Mouse (Mus musculus) T-helper 1 cell (primary cell): ENCODE measurements around the gene Map1lc3b.

ENCODE experiments used
- in situ Hi-C: fragments of 300-600 bp; cut with MboI, MseI; formaldehyde crosslinking; loops from one replicate; pipeline ENCODE4 v1.15.1; 2025; ENCODE audit warnings: high pct_unique_total_duplicates

The Map1lc3b gene

DNA sequence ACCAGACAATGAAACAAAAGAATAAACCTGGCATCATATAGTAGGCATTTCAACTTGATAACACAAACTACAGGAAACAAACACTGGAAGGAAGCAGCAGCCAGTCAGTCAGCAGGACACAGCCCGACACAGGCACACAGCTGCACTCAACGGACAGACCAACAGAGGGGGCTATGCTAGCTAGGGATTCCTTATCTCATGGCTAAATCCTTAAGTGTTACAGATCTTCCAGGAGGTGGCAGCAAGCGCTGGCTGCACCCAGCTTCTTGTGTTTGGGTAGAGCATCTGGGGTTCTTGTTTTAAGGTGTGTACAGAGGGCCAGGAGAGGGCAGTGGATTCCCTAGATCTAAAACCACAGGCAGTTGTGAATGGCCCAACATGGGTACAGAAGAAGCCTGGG lies 12.7 kb downstream of the Map1lc3b start:
- in situ Hi-C loops: no loop called here

DNA sequence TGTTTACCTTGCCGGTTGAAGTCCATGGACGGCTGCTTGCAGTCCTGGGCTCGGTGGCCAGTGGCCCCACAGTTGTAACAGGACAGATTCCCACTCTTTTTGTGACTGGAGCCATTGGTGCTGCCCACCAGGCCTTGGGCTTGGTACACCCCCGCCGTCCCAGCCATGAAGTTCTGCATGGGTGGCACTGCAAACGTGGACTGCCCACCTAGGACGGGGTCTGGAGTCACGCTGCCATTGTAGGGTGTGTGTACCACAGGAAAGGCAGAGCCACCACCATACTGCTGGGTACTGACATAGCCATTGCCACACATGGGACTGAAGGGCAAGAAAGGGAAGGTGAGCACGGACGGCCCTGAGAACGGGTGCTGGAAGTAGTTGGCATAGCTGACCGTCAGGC lies 13.6 kb downstream of the Map1lc3b start:
- in situ Hi-C loops: no loop called here

DNA sequence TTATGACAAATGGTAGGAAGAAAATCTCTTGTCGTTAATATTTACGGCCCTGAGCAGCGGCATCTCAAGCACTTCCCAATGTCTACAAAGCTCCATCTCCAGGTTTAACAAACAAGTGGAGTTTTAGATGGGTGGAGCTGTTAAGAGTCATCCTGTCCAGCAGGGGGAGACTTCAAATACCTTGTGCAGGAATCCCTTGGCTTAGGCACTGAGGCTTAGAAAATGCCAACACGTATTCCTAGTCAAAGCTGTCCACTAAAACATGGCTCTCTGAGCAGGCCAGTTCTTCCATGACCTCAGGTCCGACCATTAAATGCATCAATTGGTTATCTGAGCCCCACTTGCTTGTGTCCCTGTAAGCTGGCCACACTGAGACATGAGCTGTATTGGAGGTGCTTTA lies 17.5 kb downstream of the Map1lc3b start:
- in situ Hi-C loops: no loop called here

DNA sequence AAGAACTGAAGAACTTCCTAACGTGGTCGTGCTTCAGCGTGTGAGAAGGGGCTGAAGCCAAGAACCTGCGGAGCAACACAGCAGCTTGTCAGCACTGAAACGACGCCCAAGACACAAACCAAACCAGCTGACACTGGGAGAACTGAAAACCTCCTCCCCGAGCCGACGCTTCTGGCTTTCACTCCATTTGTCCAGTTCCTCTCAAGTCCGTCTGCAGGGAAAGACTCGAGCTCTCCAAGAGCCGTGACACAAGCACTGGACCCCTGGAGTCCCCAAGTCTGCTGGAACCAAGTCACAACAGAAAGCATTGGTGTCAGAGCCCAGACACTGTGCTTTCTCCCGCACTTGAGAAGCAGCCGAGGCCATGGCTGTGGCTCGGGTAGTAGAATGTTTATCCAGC lies 19.1 kb downstream of the Map1lc3b start:
- in situ Hi-C loops: no loop called here

DNA sequence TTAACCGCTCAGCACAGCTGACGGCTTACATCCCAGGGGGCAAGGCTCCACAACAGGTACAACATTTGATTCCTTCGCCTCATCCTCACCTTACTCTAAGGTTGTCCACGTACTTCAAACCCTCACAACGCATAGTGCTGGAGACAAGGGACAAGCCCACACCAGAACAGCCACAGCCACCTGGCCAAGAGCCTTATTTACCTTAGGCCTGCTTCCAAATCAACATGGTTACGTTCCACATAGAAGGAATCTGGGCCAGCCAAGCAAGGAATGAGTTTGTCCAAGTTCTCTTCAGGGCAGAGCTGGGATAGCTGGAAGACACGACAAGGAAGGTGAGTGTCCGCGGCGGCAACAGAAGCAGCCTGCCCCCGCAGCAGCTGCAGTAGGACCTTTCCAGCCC lies 19.8 kb downstream of the Map1lc3b start:
- in situ Hi-C loops: no loop called here

DNA sequence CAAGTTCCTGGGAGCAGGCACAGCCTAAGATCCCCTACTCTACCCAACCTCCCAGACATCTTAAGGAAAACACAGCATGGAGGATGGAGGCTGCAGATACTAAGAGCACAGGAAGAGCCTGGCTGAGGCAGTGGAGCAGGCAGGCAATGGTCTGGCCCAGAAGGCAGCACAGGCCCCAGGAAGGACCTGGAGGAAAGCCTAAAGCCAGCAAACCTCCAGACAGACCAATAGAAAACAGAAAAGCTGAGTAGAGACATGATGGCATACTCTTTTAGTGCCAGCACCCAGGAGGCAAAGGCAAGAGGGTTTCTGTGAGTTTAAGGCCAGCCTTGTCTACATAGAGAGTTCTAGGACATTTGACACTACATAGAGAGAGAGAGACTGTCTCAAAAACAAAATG lies 23.3 kb downstream of the Map1lc3b start:
- in situ Hi-C loops: no loop called here

DNA sequence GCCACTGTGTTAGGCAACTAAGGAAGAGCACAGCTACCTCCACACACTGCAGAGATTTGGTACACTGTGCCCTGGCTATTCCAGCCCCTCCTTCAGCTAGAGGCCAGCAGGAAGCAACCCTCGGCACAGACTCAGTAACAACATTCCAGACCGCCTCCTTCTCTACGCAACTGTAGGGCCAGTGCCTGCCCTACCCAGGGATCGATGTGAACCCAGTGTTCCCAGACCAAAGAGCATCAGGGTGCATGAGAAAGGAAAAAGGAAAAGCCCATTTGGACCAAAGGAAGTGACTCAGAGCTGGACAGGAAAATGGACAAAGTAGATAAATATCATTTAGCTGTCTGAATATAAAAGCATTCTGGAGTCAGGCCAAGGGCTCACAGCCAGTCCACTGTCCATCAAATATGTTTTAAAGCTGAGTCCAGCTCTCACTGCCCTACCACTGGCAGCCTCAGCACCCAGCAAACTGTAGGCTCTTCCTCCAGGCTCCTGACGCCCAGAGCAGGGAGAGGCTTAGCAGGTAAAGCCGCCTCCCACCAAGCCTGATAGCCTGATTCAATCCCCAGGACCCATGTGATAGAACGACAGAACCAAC lies 29.3 kb downstream of the Map1lc3b start:
- in situ Hi-C loops: no loop called here

DNA sequence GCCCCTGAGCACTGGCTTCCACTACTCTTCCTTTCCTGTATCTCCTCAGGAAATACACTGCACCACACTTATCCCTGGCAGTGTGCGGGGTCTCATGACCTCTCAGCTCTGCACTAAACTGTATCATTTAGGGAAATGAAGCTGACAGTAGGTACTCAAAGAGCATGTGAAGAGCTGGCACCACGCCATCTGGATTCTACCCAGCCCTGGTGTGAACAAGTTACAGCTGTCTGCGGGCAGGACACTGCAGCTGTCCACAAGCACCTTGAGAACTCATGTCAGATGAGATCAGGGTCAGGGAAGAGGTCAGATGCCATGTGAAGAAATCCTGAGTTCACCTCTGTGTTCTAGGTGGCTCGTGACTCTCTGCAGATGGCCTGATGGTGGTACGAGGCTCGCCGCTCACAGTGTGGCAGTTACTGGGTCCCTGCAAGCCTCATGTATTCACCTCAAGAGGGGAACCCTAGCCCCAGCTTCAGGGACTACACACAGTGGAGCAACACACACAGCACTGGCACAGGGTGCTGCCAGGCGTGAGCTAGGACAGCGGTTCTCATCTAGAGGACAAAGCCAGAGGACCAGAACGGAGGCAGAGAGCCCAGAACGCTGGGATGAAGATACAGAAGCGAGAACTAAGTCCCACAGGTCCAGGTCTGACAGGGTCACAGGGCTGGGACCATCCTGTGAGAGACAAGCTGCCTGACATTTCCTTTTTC lies 30.8 kb downstream of the Map1lc3b start:
- in situ Hi-C loops: no loop called here

DNA sequence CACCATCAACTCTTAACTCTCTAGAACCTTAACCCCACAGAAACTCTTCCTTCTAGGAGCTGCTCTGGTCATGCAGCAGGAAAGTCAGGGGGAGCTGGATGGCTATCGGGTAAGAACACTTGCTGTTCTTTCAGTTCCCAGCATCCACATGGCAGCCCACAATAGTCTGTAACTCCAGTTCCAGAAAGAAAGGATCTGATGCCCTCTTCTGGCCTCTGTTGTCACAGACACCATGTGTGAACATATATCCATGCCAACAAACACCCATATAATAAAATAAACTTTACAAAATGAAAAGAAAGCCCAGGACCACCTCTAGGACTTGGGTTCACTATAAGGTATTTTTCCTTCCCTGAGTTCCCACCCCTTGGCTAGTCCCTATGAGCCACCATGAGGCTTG lies 31.7 kb downstream of the Map1lc3b start:
- in situ Hi-C loops: no loop called here

DNA sequence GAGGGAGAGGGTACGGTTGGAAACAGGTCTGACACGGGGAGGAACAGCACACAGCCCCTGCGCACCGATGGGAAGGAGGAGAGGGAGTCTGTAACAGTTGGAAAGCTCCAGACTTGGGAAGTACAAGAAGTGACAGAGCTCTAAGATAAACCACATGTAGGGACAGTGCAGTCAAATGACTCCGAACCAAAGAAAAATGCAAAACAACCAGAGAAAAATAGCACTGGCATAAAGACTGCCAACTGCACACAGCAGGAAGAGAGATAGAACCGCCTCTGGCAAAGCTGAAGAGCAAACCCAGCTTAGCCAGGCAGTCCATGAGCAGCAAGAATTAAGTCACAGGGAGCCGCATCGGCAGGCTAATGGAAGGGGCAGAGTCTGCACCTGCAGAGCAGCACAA lies 32.9 kb downstream of the Map1lc3b start:
- in situ Hi-C loops: no loop called here

DNA sequence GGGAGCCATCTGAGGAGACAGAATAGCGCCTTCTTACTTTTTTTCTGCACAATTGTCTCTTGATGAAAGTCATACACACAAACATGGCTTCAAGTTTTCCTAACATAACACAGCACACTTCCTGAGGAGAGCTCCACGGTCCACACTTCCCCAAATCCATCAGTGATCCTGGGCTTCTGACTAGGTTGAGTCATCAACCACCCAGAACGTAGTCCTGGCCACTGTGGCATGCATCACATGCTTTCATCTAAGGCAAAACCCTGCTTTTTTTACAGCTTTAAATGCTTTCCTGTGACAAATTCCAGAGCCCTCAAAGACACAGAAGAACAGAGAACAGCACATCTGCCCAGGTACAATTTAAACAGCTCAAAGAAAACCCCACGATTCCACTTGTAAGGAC lies 38.5 kb downstream of the Map1lc3b start:
- in situ Hi-C loops: no loop called here

DNA sequence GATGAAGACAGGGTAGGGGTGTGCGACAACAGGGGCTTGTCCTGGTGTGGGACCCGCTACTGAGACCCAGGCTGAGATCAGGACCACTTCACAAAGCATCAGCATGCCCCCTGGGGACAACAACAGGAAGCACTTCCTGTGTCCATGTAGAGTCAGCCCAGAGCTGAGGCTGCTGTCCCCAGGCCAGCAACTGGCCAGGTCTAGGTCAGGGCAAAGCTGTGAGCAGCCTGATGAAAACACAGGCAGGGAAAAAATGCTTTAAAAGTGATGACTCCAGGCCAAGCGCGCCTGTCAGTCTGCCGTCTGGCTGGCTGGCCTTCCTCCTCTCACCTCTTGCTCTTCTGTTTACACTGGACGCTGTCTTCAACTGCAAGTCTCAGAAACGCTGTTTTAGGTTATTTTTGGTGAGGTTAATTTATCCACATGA lies 41.5 kb downstream of the Map1lc3b start:
- in situ Hi-C loops: no loop called here

DNA sequence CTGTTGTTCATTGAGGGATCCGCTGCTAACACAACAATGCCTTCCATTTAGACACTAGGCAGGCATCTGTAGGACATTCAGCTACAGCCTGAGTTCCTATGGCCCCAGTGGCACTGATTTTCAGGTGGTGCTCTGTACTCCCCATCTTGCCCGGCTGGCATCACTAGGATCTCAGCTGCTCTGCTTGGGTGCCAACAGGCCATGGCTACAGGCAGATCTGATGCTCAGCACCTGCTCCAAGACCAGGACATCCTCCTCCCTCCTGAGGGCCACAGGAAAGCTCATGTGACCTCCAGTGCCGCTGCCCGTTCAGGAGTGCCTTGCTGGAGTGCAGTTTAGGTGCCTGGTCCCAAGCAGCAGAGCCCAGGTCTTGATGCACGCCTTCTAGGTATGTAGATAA lies 42.2 kb downstream of the Map1lc3b start:
- in situ Hi-C loops: no loop called here

DNA sequence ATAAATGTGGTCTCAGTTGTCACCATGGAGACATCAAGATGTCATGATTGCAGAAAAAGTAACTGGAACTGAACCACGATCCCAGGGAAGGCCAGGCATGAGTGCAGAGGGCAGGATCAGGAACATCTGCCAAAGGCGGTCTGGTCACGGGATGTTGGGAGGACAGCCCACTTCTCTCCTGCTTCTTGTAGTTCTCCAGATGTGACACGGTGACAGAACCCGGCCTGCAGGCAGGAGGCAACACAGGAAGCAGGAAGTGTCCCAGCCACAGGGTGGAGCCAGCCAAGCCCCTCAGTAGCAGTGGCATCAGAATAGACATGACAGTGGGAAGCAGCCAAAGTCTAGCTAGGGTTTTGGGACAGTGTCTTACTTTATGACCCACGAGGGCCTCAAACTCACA lies 45.4 kb downstream of the Map1lc3b start:
- in situ Hi-C loops: no loop called here

DNA sequence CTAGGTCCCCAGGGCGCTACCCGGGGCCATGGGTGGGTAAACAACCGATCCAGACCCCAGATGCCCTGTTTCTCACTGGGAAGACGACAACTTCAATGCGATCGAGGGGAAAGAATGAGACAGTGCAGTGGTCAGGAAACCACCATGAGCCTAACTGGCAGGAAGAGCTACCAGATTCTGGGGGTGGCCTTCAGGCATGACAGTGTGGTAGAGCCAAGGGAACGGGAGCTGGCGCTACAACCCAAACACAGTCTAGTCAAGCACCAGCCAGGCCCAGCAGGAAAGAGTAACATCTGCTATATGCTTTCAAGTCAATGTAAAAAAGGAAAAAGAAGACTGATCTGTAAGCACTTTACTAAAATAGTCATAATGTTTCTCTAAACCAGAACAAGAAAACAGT lies 46.0 kb downstream of the Map1lc3b start:
- in situ Hi-C loops: no loop called here

DNA sequence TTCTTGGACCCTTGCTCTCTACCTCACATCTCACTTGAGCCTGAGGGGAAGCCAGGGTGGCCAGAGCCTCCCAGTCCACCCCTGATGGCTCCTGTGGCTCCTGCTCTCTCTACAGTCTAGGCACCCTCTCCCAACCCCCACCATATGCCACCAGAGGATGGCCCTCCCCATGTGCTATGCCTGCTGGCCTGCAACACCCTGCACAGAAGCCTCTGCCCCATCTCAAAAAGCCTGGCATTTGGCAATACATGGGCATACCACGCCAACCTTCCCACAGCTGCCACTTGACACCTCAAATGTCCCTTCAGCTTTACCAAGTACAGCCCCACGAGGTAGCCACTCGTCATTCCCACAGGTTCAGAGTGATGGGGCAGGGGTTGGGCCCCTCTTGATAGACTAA lies 52.6 kb downstream of the Map1lc3b start:
- in situ Hi-C loops: no loop called here

DNA sequence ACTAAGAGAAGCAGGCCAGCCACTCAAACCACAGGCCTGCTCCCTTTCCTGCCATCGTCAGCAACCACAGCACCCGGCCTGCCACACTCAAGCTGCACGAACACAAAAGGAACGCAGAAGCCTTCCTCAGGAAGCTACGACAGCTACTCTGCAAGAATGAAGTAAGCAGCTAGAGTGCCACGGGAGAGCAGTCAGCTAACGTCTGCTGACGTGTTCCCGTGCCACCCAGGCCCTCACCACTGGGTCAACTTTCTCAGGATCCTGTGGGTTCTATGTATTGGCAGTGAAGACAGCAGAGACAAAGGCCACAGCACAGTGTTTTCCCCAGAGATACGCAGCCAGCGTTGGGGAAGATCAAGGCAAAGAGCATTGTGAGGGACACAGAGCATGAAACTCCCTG lies 53.2 kb downstream of the Map1lc3b start:
- in situ Hi-C loops: no loop called here

DNA sequence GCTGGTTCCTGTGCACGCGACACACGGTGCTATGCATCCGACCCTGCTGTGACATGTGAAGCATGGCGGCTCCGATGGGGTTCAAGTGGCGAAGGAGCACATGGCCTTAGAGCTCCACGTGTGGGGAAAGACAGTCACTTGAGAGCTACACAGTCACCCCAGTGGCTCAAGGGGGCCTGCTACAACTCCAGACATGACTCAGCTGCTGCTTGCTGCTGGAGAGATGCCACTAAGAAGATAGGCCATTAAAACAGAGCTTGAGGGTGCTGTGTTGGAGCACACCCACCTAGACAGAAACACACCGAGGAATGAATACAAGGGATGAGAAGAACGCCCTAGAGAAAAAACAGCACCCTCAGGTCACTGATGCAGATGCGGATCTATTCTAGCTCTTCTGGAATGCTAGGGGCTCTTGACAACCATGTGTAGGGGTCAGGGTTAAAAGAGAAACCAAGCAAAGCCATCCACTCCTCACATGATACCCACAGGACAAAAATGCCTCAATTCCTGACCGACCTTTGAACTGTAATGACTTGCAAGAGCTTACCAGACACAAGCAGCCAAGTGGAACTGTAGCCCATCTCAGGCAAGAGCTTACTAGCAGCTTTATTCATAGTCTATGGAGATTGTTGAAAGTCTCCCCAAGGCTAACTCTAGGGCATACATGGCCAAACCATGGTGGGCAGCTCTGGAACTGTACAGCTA lies 57.5 kb downstream of the Map1lc3b start:
- in situ Hi-C loops: no loop called here
